Mouse (Mus musculus): ENCODE measurements around the gene Ptpn23.
"Not testable (repeated sequence)": the region's sequence is repeated elsewhere in the genome, so short reads cannot be mapped to it uniquely, and the experiment has no call there.

Gene Ptpn23

GRCm38 (mm10) chr9:110408099-110408773 lies at the start of gene Ptpn23:
Gene Ptpn23 (minus strand): TSS chr9:110408213.
- DNase-seq (ENCODE audit: low spot score): peak; percentile 86

- no peak for DNase-seq (ENCODE audit: low spot score)
Measured at GRCm38 (mm10) chr9:110452523-110452922, 44.5 kb upstream of the Ptpn23 start.

- peak; percentile 65 for DNase-seq (ENCODE audit: low spot score)
Measured at GRCm38 (mm10) chr9:110448857-110449617, 41.0 kb upstream of the Ptpn23 start.

GRCm38 (mm10) chr9:110448356-110448755 lies 40.3 kb upstream of the Ptpn23 start:
- no peak for DNase-seq (ENCODE audit: low spot score)

GRCm38 (mm10) chr9:110440559-110440958 lies 32.5 kb upstream of the Ptpn23 start:
- DNase-seq (ENCODE audit: low spot score): no peak

GRCm38 (mm10) chr9:110440049-110440448 lies 32.0 kb upstream of the Ptpn23 start:
- no peak for DNase-seq (ENCODE audit: low spot score)

GRCm38 (mm10) chr9:110436041-110436440 lies 28.0 kb upstream of the Ptpn23 start:
- no peak for DNase-seq (ENCODE audit: low spot score)

GRCm38 (mm10) chr9:110433045-110433444 lies 25.0 kb upstream of the Ptpn23 start:
- no peak for DNase-seq (ENCODE audit: low spot score)

- peak; percentile 41 for DNase-seq (ENCODE audit: low spot score)
Measured at GRCm38 (mm10) chr9:110431241-110431640, 23.2 kb upstream of the Ptpn23 start.

GRCm38 (mm10) chr9:110419511-110420112 lies 11.6 kb upstream of the Ptpn23 start, which contains the start of gene Ngp:
Gene Ngp (plus strand): TSS chr9:110419747.
- DNase-seq (ENCODE audit: low spot score): no peak

- DNase-seq (ENCODE audit: low spot score): no peak
Measured at GRCm38 (mm10) chr9:110413785-110414184, 5.8 kb upstream of the Ptpn23 start.

- DNase-seq (ENCODE audit: low spot score): no peak
Measured at GRCm38 (mm10) chr9:110412926-110413325, 4.9 kb upstream of the Ptpn23 start.

GRCm38 (mm10) chr9:110410908-110411887 lies 3.2 kb upstream of the Ptpn23 start:
- DNase-seq (ENCODE audit: low spot score): peak; percentile 71

GRCm38 (mm10) chr9:110407311-110408098 lies 508 bp downstream of the Ptpn23 start:
- no peak for DNase-seq (ENCODE audit: low spot score)

- not testable (repeated sequence) for DNase-seq (ENCODE audit: low spot score)
Measured at GRCm38 (mm10) chr9:110403240-110403639, 4.8 kb downstream of the Ptpn23 start.

GRCm38 (mm10) chr9:110402731-110403130 lies 5.3 kb downstream of the Ptpn23 start:
- no peak for DNase-seq (ENCODE audit: low spot score)

GRCm38 (mm10) chr9:110400650-110401049 lies 7.4 kb downstream of the Ptpn23 start:
- DNase-seq (ENCODE audit: low spot score): no peak

GRCm38 (mm10) chr9:110393295-110393694 lies 14.7 kb downstream of the Ptpn23 start:
- DNase-seq (ENCODE audit: low spot score): no peak

GRCm38 (mm10) chr9:110390843-110391242 lies 17.2 kb downstream of the Ptpn23 start:
- no peak for DNase-seq (ENCODE audit: low spot score)

GRCm38 (mm10) chr9:110388011-110388410 lies 20.0 kb downstream of the Ptpn23 start:
- DNase-seq (ENCODE audit: low spot score): no peak

GRCm38 (mm10) chr9:110384369-110384929 lies 23.6 kb downstream of the Ptpn23 start:
- no peak for DNase-seq (ENCODE audit: low spot score)

Data from left cerebral cortex, adult 11 months (tissue).